Mouse (Mus musculus) spleen, embryonic (tissue): ENCODE data around the gene Zfp652.
"Not testable (repeated sequence)": the region's sequence is repeated elsewhere in the genome, so short reads cannot be mapped to it uniquely, and the experiment has no call there.

Experiments
- CTCF ChIA-PET: fragments of 350-600 bp; sonication (Branson Sonifier 250); formaldehyde crosslinking; loops from one replicate; lab custom pipeline; 2022; lab: Charles Lee

Zfp652 gene

GRCm38 (mm10) chr11:95709534-95710040 is 2.9 kb upstream of the Zfp652 start:
- CTCF ChIA-PET = interaction anchor here (0.5 kb wide), 1 partner anchor 602 kb away, joined by 14 read pairs; no protein-coding TSS in a partner anchor

GRCm38 (mm10) chr11:95710478-95710877 is 2.0 kb upstream of the Zfp652 start:
- CTCF ChIA-PET = no interaction called here

DNA sequence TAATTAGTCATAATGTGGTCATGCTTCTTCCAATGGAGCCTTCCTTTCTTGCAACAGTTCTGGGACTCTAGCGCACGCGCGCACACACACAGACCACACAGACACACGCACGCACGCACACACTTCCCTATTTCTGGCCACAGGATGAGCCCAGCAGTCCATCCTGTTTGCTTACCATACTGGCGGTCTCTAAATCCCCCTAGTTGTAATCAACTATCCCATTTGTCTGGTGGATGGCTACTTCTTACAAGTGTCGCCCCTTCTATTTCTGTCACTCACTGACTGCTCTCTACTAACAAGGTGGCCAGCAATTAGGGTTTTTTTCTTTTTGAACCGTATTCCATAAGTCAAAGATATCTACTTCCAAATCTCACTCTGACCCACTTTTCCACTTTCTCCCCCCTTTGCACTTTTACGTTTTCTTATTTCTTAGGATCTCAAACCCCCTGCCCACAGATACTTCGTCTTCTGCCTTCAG is 349 bp upstream of the Zfp652 start:
- CTCF ChIA-PET = interaction anchor here (0.6 kb wide), 1 partner anchor 15 kb away, joined by 12 read pairs; no protein-coding TSS in a partner anchor

- CTCF ChIA-PET = no interaction called here
Observed at GRCm38 (mm10) chr11:95713225-95713810, 845 bp downstream of the Zfp652 start.

GRCm38 (mm10) chr11:95713811-95714241 is 1.4 kb downstream of the Zfp652 start:
- CTCF ChIA-PET = no interaction called here

DNA sequence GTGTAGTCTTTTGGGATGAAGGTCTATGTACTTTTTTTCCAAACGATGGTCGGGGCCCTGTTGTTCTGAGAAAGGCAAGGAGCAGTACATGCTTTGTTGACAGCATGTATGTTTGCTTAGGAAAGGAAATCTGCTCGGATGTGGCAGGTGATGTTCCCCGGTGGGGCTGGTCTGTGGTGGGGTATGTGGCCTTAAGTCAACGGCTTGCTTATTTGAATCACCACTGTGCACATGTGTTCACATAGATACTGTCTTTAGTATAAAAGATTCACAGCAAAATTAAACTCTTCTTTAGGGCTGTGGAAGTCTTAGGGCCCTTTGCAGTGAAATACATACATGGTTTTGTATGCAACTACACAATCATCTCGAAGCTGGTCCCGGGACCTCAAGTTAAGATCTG is 1.9 kb downstream of the Zfp652 start:
- CTCF ChIA-PET = no interaction called here

- CTCF ChIA-PET = interaction anchor here (0.6 kb wide), 1 partner anchor 1711 kb away, joined by 4 read pairs; no protein-coding TSS in a partner anchor
Observed at GRCm38 (mm10) chr11:95716136-95716535, 3.7 kb downstream of the Zfp652 start.

DNA sequence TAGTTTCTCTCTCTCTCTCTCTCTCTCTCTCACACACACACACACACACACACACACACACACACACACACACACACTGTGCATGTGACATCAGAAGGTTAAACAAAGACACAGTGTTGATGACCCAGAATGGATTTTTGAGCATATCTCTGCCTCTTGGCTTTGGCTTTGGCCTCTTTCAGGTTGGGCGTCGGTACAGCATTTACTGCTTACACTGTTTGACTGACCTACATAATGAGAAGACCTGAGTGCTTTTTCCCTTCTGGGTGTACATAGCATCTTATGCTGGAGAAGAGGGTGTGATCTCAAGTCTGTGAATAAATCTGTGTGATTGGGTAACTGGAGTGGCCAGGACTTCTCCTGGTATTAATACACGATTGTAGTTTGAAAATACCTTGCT is 6.9 kb downstream of the Zfp652 start:
- CTCF ChIA-PET = no interaction called here

DNA sequence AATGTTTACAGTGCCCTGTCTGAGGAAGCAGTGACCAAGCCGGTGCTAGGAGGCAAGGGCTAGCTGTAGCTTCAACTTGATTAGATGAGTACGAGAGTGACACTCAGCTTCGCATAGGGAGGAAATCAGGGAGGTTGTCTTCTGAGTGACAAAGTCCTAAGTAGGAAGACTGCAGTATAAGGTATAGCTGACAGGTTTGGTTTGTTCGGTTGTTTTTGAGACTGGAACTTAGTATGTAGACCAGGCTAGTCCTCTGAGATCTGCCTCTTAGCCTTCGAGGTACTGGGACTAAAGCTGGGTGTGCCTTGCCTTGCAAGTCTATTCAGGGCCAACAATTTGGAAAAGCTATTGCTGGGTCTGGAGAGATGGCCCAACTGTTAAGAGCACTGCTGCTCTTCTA is 10.8 kb downstream of the Zfp652 start, which contains the start of gene B130006D01Rik:
TSS of gene B130006D01Rik (plus strand) at position 301 of the 400 bp plus-strand sequence.
- CTCF ChIA-PET = no interaction called here

DNA sequence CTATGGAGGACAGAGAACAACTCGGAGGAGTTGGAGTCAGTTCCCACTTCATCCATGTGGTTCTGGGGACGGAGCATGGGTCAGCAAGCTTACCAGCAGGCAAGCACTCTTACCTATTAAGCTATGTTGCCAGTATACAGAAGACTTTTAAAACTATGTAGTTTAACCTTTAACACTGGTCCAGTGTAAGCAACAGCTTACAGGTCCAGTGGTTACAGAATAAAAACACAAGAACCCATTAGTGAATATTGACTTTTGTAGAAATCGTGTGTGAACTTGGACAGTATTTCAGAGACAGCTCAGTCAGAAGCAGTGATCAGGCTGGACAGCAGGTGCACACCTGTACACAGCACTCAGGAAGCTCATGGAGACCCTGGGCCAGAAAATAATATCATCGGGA is 12.0 kb downstream of the Zfp652 start:
- CTCF ChIA-PET = no interaction called here

GRCm38 (mm10) chr11:95726156-95726555 is 13.7 kb downstream of the Zfp652 start:
- CTCF ChIA-PET = no interaction called here

DNA sequence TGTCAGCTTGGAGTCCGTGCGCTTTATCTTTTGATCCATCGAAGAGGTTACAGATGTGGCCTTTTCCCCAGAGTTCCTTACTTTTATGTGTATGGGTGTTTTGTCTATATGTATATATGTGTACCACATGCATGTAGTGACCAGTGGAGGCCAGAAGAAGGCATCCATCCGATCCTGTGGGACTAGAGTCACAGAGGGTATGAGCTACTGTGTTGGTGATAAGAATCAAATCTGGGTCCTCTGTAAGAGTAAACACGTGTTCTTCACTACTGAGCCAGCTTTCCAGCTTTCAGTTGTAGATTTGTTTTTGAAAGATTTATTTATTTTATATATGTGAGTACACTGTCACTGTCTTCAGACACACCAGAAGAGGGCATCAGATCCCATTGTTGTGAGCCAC is 15.5 kb downstream of the Zfp652 start:
- CTCF ChIA-PET = no interaction called here

GRCm38 (mm10) chr11:95728916-95729907 is 16.7 kb downstream of the Zfp652 start:
- CTCF ChIA-PET = interaction anchor here (0.5 to 0.9 kb wide), 2 partner anchors 9 to 26 kb away, joined by 3 to 7 read pairs; no protein-coding TSS in a partner anchor

DNA sequence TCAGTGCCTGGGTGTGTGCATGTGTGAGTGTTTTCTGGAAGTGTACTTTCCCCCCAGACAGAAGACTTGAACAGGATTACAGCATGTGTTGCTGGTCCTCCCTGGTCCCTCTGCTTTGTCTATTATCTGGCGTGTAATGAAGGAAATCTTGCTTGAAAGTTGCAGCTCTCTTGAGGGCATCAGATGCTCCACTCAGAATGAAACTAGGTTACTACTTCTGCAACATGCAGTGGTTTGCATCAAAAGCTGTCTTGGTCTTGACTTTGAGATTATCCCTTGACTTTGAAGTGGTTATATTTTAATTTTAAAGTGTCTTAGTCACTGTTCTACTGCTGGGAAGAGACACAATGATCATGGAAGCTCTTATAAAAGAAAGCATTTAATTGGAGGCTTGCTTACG is 22.0 kb downstream of the Zfp652 start:
- CTCF ChIA-PET = interaction anchor here (0.6 kb wide), 1 partner anchor 125 kb away, joined by 3 read pairs; no protein-coding TSS in a partner anchor

GRCm38 (mm10) chr11:95737811-95738210 is 25.3 kb downstream of the Zfp652 start:
- CTCF ChIA-PET = no interaction called here

DNA sequence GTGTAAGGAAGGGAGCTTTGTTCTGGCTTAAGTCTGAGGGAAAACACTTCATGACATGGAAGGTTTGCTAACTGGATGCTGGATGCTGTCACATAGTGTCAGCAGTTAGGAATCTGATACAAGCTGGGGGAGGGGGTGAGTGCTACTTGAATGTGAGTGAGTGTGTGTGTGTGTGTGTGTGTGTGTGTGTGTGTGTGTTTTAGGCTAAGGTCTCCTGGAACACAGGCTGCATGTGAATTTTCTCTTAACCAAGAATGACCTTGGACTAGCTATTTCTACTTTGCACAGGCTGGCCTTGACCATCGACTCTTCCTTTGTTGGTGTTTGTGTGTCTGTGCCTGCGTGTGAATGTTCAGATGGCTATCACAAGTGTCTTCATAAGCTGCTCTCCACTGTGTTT is 32.0 kb downstream of the Zfp652 start:
- CTCF ChIA-PET = no interaction called here

DNA sequence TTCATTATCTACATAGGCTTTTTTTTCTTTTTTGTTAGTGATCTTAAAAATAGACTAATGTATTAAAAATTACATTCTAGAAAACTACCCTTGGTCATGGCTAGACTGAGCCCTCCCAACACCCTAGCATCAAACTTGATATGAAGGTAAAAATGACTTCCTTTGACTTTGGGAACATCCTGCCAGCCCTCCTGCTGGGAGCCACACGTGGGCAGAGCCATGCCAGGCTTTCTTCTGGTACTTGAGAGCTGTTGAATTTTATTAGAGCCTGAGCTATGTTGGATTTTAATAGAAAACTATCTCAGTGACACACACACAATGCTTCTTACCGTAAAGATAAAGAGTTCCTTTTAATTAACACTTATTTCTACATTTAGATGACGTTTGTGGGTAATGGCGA is 34.3 kb downstream of the Zfp652 start:
- CTCF ChIA-PET = no interaction called here

GRCm38 (mm10) chr11:95748331-95748730 is 35.9 kb downstream of the Zfp652 start:
- CTCF ChIA-PET = no interaction called here

DNA sequence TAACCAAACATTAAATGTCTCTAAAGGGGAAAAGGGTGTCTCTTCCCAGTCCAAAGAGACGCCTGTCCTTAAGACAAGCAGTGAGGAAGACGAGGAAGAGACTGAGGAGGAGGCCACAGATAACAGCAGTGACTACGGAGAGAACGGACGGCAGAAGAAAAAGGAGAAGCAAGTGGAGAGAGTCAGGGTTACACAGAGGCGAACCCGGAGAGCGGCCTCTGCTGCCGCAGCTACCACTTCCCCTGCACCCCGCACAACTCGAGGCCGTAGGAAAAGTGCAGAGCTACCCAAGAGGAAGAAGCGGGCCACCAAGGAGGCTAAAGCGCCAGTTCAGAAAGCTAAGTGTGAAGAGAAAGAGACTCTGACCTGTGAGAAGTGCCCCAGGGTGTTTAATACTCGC is 37.1 kb downstream of the Zfp652 start:
- CTCF ChIA-PET = interaction anchor here (2.6 kb wide), 1 partner anchor 64 kb away, joined by 14 read pairs; no protein-coding TSS in a partner anchor

DNA sequence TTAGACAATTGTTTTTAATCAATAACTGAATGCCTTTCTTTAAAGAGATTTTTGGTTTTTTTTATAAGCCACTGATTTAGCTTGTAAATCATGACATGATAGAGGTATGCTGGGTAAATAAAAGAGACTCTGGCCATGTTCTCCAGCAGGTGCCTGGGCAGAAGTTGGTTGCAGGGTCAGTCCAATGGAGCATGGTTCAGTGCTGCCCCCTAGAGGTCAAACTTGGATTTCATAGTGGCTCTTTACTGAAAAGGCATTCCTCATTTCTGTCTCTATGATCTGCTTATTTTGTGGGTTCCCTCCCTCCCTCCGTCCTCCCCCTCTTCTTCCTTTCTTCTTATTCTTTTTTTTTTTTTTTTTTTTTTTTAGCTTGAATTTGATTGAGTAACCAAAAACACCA is 38.5 kb downstream of the Zfp652 start:
- CTCF ChIA-PET = interaction anchor here (0.6 to 2.6 kb wide), 9 partner anchors 62 to 1781 kb away, joined by 3 to 14 read pairs (median 5); no protein-coding TSS in a partner anchor

DNA sequence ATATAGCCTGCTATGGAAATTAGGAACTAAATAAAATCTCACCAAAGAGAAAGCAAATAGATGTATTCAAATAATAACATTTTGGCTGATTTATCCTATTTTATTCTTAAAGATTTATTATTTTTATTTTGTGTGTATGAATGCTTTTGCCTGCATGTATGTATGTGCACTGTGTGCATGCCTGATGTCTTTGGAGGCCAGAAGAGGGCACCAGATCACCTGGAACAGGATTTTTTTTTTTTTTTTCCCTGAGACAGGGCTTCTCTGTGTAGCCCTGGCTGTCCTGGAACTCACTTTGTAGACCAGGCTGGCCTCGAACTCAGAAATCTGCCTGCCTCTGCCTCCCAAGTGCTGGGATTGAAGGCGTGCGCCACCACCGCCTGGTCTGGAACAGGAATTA is 42.7 kb downstream of the Zfp652 start:
- CTCF ChIA-PET = not testable (repeated sequence)

GRCm38 (mm10) chr11:95760521-95760920 is 48.0 kb downstream of the Zfp652 start:
- CTCF ChIA-PET = no interaction called here
